Mouse (Mus musculus) bone marrow, adult 2 months (tissue): Measurements from ENCODE around the gene Klhdc3.

Experiments
- CTCF ChIP-seq: fragments of 200-500 bp; IDR thresholded peaks from 2 replicates; pipeline ENCODE4 v1.5.1; 2011; ENCODE audit warnings: low read length, control low read depth; ENCODE audit not compliant: control insufficient read depth, insufficient read depth
- POLR2A ChIP-seq: fragments of 200-500 bp; IDR thresholded peaks from 2 replicates; pipeline ENCODE4 v1.6.1; 2011; ENCODE audit warnings: low read depth, mild to moderate bottlenecking, control low read depth, low read length, borderline replicate concordance; ENCODE audit not compliant: control insufficient read depth

- TF ChIP-seq CTCF (no peak), POLR2A (no peak)
Measured at GRCm38 (mm10) chr17:46728904-46729318, 48.2 kb upstream of the Klhdc3 start, which contains the start of gene Gnmt.
